Mouse (Mus musculus) erythroblast, adult 5-6 weeks (primary cell): ENCODE measurements around the gene Rps6kb1. TPM values are rescaled to one million over a fixed set of nuclear protein-coding genes. Genes with fewer than 3 reads are reported as not detected.
"Not testable (repeated sequence)": the region's sequence is repeated elsewhere in the genome, so short reads cannot be mapped to it uniquely, and the experiment has no call there.

ENCODE experiments used
- ATAC-seq: replicated peaks from 2 replicates; pipeline ENCODE4 v1.8.0; 2016; ENCODE audit warnings: moderate number of reproducible peaks, mild to moderate bottlenecking, moderate TSS enrichment, inconsistent platforms; ENCODE audit not compliant: poor library complexity, low FRiP score, severe bottlenecking
- total RNA-seq, 2 experiments: library from RNA; stranded (forward) in 1 of 2; stranded (reverse) in 1 of 2; fragments of 150-400 nt in 1 of 2; fragments of 200-764, 138-1000 nt in 1 of 2; gene quantifications; 2 replicates each; pipeline versions ENCODE4 v1.2.3 to v1.2.4; 2015 to 2017; ENCODE audit warnings: low replicate concordance in 2 of 2

Gene Rps6kb1
- total RNA-seq, 2 experiments from 2014 or later = 7.5 to 20.2 TPM

- ATAC-seq = no peak
Observed at GRCm38 (mm10) chr11:86547412-86547811, 2.8 kb upstream of the Rps6kb1 start.

DNA sequence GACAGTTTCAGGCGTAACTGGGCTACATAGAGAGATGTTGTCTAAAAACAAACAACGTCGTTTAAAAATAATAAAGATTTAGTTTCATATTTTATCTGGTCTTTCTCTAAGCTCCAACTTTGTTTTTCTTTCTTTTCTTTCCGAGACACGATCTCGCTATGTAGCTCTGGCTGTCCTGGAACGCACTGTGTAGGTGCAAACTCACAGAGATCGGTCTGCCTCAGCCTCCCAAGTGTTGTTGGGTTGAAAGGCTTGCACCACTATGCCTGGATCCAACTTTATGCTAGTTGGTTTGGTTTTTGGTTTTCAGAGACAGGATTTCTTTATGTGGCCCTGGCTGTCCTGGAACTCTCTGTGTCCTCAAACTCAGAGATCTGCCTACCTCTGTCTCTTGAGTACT, 951 bp upstream of the Rps6kb1 start:
- no peak for ATAC-seq

DNA sequence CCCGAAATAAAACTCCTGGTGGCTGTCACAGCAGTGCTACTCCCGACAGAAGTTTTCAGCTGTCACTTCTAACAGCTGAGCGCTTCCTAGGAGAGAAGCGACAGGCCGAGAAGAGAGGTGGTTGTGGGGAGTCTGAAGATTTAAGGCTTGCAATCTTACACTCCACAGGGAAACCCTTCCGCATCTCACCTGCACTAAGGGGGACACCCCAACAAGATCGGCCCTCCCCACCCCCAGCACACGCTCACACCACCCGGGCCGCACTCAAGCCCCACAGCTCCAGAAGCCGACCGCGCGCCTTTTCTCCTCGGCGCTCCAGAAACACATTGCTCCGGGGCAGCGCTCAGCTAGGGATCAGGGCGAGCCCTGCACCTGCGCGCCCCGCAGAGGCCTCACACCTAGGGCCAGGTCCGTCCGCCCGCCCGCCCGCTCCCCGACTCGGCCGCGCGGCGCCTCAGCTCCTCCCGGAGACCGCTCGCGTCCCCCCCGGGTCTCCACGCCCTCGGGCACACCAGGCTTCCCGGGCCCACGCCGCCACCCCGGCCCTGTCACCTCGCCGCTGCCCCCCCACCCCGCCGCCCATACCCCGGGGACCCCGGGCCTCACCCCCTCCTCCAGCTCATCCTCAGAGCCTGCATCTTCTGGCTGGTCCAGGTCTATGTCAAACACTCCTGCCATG, 506 bp downstream of the Rps6kb1 start:
- ATAC-seq = peak; percentile 36

DNA sequence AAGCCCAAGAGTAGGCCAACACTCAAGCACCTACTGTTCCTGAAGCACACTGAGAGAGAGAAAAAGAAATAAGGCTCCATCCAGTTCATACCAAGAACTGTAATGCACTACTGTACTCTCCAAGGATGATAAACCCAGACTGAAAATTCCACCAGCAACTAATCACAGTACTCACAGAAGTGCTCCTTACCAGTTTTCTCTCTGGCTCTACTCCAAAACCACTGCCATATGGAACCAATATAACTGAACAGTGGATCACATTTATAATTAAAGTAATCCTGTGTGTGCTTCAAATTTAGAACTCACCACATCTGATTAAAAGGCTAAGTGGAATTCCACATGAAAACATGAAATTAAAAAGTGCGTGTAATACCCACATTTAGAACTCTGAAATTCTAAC, 1.8 kb downstream of the Rps6kb1 start:
- ATAC-seq = no peak

GRCm38 (mm10) chr11:86540476-86540845, 4.1 kb downstream of the Rps6kb1 start:
- no peak for ATAC-seq

DNA sequence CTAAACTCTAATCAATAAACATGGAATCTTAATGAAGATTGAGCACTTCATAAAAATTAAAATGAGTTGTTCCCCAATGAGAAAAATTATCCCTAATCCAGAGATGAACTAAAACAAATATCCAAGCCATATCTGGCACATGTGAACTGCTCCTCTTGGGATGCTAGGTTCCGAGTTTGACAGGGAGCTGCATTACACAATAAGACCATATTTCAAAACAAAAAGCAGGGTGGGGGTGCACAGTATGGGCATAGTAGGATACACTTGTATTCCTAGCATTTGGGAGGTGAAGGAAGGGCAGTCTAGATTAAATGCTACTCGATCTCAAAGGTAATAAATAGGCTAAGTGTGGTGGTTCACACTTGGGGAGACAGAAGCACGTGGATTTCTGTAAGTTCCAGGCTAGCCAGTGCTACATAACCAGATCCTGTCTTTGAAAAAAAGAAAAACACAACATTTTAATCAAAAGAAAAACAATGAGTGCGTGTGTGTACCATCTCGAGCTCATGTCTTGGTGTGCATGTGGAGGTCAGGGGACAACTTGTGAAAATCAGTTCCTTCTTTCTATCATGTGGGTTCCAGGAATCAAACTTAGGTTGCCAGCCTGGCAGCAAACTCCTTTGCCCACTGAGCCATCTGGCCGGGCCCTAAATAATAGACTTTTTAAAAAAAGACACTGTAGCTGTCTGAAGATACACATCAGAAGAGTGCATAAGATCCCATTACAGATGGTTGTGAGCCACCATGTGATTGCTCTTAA, 4.7 kb downstream of the Rps6kb1 start:
- no peak for ATAC-seq

GRCm38 (mm10) chr11:86538786-86539185, 5.8 kb downstream of the Rps6kb1 start:
- no peak for ATAC-seq

DNA sequence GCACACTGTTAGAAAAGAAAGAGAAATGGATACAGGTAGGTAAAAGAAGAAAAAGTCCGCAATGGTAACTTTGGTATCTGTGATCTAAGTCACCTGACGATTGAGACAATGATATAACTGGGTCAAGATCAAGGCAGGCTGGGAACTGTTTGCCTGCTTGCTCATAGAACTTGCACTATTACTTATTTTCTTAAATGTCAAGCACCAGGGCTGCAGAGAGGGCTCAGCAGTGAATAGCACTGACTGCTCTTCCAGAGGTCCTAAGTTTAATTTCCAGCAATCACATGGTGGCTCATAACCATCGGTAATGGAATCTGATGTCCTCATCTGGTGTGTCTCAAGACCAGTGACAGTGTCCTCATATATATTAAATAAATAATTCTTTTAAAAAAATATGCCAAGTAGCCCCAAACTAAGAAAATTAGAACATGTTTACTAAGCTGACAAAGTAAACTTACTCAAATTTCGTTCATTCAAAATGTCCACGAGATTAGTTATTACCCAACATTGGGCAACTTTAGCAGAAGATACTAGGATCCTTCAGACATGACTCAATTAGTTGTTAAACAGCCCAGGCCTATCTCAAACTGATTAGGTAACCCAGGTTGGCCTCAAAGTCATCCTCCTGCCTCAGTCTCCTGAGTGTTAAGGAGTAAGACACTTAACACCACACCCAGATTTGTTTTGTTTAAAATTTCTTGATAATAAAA, 10.2 kb downstream of the Rps6kb1 start:
- ATAC-seq = no peak

GRCm38 (mm10) chr11:86533302-86533701, 11.3 kb downstream of the Rps6kb1 start:
- not testable (repeated sequence) for ATAC-seq

DNA sequence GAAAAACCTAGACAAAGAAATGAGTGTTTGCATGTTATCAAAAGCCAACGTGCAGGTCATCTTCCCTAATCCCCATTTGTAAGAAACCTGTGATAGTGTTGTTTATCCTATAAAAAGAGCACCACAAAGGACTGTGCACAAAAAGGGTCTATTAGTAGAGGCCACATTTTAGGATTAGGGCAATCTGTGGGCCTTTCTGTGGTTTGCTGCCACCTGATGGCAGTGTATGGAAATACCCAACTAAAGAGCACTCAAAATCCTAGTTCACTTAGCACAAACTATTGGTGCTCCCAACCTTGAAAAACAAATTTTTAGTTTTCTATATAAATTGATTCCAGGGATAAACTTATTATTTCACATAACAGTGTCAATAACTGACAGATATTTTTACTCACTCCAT, 11.8 kb downstream of the Rps6kb1 start:
- ATAC-seq = peak; percentile 87

DNA sequence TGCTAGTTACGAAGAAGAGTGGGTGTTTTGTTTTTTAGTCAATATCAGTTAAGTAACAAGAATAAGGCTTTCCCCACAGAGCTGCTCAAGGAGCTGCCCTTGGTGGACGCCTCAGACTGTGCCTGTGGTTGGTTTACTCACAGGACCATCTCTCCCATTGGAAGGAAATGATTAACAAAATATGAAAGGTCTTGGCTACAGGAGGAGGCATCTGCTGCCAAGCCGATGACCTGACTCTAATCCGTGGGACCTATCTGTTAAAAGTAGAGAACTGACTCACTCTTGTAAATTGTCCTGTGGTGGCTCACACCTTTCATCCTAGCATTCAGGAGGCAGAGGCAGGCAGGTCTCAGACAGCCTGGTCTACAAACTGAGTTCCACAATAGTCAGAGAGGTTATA, 17.1 kb downstream of the Rps6kb1 start:
- ATAC-seq = no peak

GRCm38 (mm10) chr11:86519751-86520150, 24.9 kb downstream of the Rps6kb1 start:
- no peak for ATAC-seq

DNA sequence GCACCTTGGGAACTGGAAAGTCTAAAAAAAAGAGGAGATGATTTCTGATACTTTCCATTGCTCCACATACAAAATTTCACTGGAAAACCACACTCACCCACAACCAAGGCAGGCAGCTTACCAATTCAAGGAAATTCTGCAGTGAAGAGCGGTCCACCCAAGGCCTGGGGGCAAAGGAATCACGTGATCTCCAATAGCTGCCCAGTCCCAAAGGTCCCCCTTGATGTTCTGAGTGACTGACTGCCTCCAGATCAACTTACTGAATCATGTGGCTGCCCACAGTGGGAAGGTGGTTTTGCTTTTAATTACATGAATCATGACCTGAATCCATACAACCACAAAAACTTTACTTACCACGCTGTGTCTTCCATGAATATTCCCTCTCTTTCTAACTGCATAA, 27.4 kb downstream of the Rps6kb1 start:
- ATAC-seq = no peak

- no peak for ATAC-seq
Observed at GRCm38 (mm10) chr11:86516620-86517019, 28.0 kb downstream of the Rps6kb1 start.

DNA sequence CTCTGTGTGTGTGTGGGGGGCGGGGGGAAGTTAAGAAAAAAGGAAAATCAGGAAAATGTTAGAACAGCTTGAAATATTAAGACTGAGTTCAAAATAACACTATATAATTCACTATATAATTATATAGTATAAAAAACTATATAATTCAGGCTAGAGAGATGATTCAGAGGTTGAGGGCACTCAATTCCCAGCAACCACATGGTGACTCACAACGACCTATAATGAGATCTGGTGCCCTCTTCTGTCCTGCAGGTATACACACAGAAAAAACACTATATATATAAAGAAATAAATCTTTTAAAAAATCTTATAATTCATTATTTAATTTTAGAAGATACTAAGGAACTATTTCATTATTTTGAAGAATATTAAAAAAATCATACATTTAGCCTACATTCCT, 36.6 kb downstream of the Rps6kb1 start:
- no peak for ATAC-seq

DNA sequence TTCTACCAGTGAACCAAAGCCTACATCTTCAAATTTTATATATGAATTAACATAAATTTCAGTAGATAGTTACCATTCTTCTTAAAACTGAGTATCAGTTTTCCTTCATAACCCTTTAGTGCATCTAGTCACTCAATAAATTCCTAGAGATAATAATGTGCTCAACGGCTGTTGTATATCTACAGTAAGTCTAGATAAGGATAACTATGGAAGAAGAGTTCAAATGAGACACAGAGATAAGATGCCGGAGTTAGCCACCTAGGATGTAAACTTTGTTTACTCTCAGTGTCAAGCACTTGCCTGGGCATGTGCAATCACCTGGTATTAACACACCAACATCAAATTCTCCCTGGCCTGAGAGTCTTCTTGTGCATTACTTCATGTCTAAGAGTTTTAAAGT, 37.3 kb downstream of the Rps6kb1 start:
- ATAC-seq = no peak

DNA sequence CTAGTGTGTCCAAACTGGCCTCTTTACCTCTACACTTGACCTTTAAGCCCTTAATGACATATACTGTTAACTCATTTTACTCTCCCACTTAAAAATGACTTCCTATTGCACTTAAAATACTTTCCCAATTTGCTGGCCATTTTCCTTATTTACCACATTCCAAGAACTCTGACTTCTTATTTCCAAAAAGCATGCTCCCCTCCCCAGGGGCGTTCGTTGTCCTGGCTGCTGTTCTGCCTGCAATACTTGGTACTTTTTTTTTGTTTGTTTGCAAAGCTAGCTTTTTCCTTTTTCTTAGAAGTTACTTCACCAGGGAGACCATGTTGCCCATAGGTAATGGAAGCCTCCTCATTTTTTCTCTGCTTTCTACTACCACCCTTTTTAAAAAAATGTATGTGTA, 41.5 kb downstream of the Rps6kb1 start:
- ATAC-seq = no peak

GRCm38 (mm10) chr11:86500795-86501194, 43.8 kb downstream of the Rps6kb1 start:
- no peak for ATAC-seq

GRCm38 (mm10) chr11:86497908-86498307, 46.7 kb downstream of the Rps6kb1 start:
- ATAC-seq = 0 out of 2 replicates have a peak, but pooled peaks have one; percentile 57

DNA sequence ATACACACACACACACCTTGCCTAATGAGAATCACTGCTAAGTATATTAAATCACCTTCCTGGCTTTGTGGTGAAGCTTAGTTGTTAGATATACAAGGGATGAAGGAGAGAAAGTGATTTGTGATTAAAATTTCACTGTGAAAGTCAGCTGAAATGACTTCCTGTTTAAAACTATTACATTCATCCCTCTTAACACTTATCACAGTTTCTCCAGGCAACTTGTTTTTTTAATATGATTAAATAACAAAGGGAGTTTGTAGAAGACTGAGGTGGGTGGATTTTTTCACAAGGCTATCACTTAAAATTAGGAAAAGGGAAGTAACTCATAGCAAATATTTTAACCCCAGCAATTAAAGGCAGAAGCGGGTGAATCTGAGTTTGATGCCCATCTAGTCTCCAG, 47.2 kb downstream of the Rps6kb1 start:
- ATAC-seq = no peak

- no peak for ATAC-seq
Observed at GRCm38 (mm10) chr11:86490782-86491181, 53.8 kb downstream of the Rps6kb1 start.
